Comparison of ENCODE assay signal across 18 mouse cellular contexts in the genomic region with DNA sequence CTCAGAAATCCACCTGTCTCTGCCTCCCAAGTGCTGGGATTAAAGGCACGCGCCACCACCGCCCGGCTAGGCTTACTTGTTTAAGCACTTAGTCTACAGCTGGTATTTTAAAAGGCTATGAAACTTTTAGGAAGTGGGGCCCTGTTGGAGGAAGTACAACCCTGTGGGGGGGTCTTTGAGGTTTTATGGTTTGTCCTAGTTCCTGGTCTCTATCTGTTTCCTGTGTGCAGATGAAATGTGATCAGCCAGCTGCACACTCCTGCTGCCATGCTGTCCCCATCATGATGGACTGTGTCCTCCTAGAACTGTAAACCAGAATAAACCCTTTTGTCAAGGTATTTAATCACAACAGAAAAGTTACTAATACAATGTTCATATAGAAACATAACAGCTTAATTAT. TPM values are rescaled to one million over a fixed set of nuclear protein-coding genes. Genes with fewer than 3 reads are reported as not detected.
"Had no signal": no experiment of that assay in that cellular context is flagged by ENCODE, and none has a peak within 500 bp of the region (broad histone marks: within the 10 kb centered on the region; RNA-seq: fewer than 3 reads in every experiment).

No protein-coding gene starts in this region.

- ATAC-seq: midbrain, embryonic 15.5 days had no signal

- H3K4me1 ChIP-seq: midbrain, embryonic 10.5 days; midbrain, embryonic 12.5 days; midbrain, embryonic 15.5 days; neural tube, embryonic 12.5 days had no signal

- H3K9ac ChIP-seq: lung, embryonic 14.5 days; midbrain, embryonic 12.5 days; midbrain, embryonic 15.5 days; neural tube, embryonic 12.5 days had no signal

- H3K9me3 ChIP-seq: midbrain, embryonic 10.5 days; midbrain, embryonic 12.5 days; midbrain, embryonic 15.5 days; neural tube, embryonic 12.5 days had no signal

- H3K27me3 ChIP-seq: midbrain, embryonic 12.5 days; midbrain, embryonic 15.5 days; neural tube, embryonic 12.5 days had no signal

- DNase-seq: lung, adult 18-20 months; lung, embryonic 14.5 days; lung, postnatal 14 days; lung, postnatal 36 days; right cerebral cortex, postnatal 14 days; thymus, adult 18-20 months; thymus, postnatal 14 days; thymus, postnatal 36 days had no signal

- H3K4me3 ChIP-seq: midbrain, embryonic 10.5 days; midbrain, embryonic 12.5 days; midbrain, embryonic 15.5 days; neural tube, embryonic 12.5 days had no signal

- H3K36me3 ChIP-seq: midbrain, embryonic 10.5 days; midbrain, embryonic 12.5 days; midbrain, embryonic 15.5 days; neural tube, embryonic 12.5 days had no signal

- H3K27ac ChIP-seq: macrophage; midbrain, embryonic 10.5 days; midbrain, embryonic 12.5 days; midbrain, embryonic 15.5 days; neural tube, embryonic 12.5 days had no signal

- H3K4me2 ChIP-seq: lung, embryonic 14.5 days; midbrain, embryonic 12.5 days; midbrain, embryonic 15.5 days; neural tube, embryonic 12.5 days had no signal

RNA-seq across cellular contexts. Expression of a gene that starts 13.6 kb away (rescaled TPM):
- total RNA-seq: monocyte, adult 5-6 weeks had no signal
- polyA plus RNA-seq: macrophage had no signal

RNA-seq across cellular contexts. Expression of a gene that starts 22.0 kb away (rescaled TPM):
- total RNA-seq: midbrain, postnatal 0 days; monocyte, adult 5-6 weeks; neutrophil, adult 5-6 weeks had no signal

RNA-seq across cellular contexts. Expression of a gene that starts 27.2 kb away (rescaled TPM):
- total RNA-seq: megakaryocyte-erythroid progenitor cell, adult 5-6 weeks; monocyte, adult 5-6 weeks; neutrophil, adult 5-6 weeks had no signal
- polyA plus RNA-seq: neural tube, embryonic 14.5 days had no signal
